Mouse (Mus musculus): ENCODE results near the gene Nme3.
A peak's percentile ranks its signal among the peaks of the same experiment; 100 is the strongest.
"Not testable (repeated sequence)": the region's sequence is repeated elsewhere in the genome, so short reads cannot be mapped to it uniquely, and the experiment has no call there.

DNA sequence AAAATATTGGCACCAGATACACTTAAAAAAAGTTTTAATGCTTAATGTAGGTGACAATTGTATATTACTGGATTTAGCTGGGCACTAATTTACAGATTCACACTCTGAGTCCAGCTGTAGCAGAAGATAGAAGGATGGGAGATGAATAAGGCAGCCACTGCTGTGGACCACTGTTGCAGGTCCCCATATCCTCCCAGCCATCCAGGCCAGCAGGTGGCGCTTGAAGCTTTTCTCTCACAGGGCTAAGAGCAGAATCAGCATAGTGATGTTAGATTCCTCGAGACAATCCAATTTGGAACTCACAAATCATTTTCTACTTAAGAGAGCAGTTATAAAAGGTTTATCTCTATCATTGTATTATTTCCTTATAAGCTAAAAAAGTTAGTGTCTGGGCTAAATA lies 46.2 kb downstream of the Nme3 start:
- peak; percentile 47 for TF ChIP-seq CTCF (conservative IDR thresholded peaks at IDR 0.05; ENCODE audit: low read length)
- TF ChIP-seq NANOG, POU5F1 (IDR thresholded peaks at IDR 0.05; ENCODE audit: borderline replicate concordance, low read length): not testable (repeated sequence)
